Mouse (Mus musculus): ENCODE results near the gene Tas2r143. TPM values are rescaled to one million over a fixed set of nuclear protein-coding genes. Genes with fewer than 3 reads are reported as not detected.

The Tas2r143 gene
- total and polyA plus RNA-seq, 2 experiments from 2014 or later, result not detected

- H3K4me1 ChIP-seq (ENCODE audit: insufficient read depth, low read length), result peaks cover 4% of the 10 kb centered on the region; the same call in 1 of the 2 replicates
- no peak for ATAC-seq (ENCODE audit: low FRiP score)
- TF ChIP-seq CTCF (IDR thresholded peaks at IDR 0.05), result no peak
- H3K4me3 ChIP-seq (ENCODE audit: low read depth, low read length), result no peak overlapping the region
- 0 out of 2 replicates have a peak, but pooled peaks cover 4% of the 10 kb centered on the region for H3K27me3 ChIP-seq (ENCODE audit: insufficient read depth, low read length)
- no peak overlapping the region for H3K27ac ChIP-seq (ENCODE audit: low read depth, low read length)
- H3K9me3 ChIP-seq (ENCODE audit: low read length), result no peaks in the 10 kb centered on the region
- H3K4me2 ChIP-seq (ENCODE audit: low read depth, low read length, poor library complexity, severe bottlenecking), result no peak overlapping the region
- no peak for DNase-seq (ENCODE audit: low spot score)
- H3K9ac ChIP-seq (replicated peaks; ENCODE audit: low read length, poor library complexity, severe bottlenecking), result no peak overlapping the region
- 78% methylated on average over 4 of the region's 4 CpGs for WGBS
- no peaks in the 10 kb centered on the region for H3K36me3 ChIP-seq (ENCODE audit: insufficient read depth, low read length)
Observed at GRCm38 (mm10) chr6:42374701-42375100, 25.3 kb upstream of the Tas2r143 start.

- Histone ChIP-seq H3K4me3 (ENCODE audit: low read depth, low read length) (no peak overlapping the region), H3K4me2 (ENCODE audit: low read depth, low read length, poor library complexity, severe bottlenecking) (no peak overlapping the region), H3K36me3 (ENCODE audit: insufficient read depth, low read length) (no peaks in the 10 kb centered on the region), H3K9ac (replicated peaks; ENCODE audit: low read length, poor library complexity, severe bottlenecking) (no peak overlapping the region), H3K9me3 (ENCODE audit: low read length) (no peaks in the 10 kb centered on the region), H3K4me1 (ENCODE audit: insufficient read depth, low read length) (peaks cover 4% of the 10 kb centered on the region; the same call in 1 of the 2 replicates), H3K27ac (ENCODE audit: low read depth, low read length) (no peak overlapping the region), H3K27me3 (ENCODE audit: insufficient read depth, low read length) (0 out of 2 replicates have a peak, but pooled peaks cover 4% of the 10 kb centered on the region)
- ATAC-seq (ENCODE audit: low FRiP score) (no peak), DNase-seq (ENCODE audit: low spot score) (no peak)
- 86% methylated on average over 2 of the region's 2 CpGs for WGBS
- TF ChIP-seq CTCF (IDR thresholded peaks at IDR 0.05), result no peak
Observed at GRCm38 (mm10) chr6:42375131-42375530, 24.9 kb upstream of the Tas2r143 start.

- Histone ChIP-seq H3K4me2 (ENCODE audit: low read depth, low read length, poor library complexity, severe bottlenecking) (no peak overlapping the region), H3K4me1 (ENCODE audit: insufficient read depth, low read length) (peaks cover 4% of the 10 kb centered on the region; the same call in 1 of the 2 replicates), H3K4me3 (ENCODE audit: low read depth, low read length) (no peak overlapping the region), H3K36me3 (ENCODE audit: insufficient read depth, low read length) (no peaks in the 10 kb centered on the region), H3K27me3 (ENCODE audit: insufficient read depth, low read length) (0 out of 2 replicates have a peak, but pooled peaks cover 4% of the 10 kb centered on the region), H3K27ac (ENCODE audit: low read depth, low read length) (no peak overlapping the region), H3K9me3 (ENCODE audit: low read length) (no peaks in the 10 kb centered on the region), H3K9ac (replicated peaks; ENCODE audit: low read length, poor library complexity, severe bottlenecking) (no peak overlapping the region)
- ATAC-seq (ENCODE audit: low FRiP score) (no peak), DNase-seq (ENCODE audit: low spot score) (no peak)
- TF ChIP-seq CTCF (IDR thresholded peaks at IDR 0.05), result no peak
- WGBS, result 26% methylated on average over 4 of the region's 4 CpGs
Observed at GRCm38 (mm10) chr6:42376016-42376415, 24.0 kb upstream of the Tas2r143 start.

GRCm38 (mm10) chr6:42376504-42377019 is 23.5 kb upstream of the Tas2r143 start:
- ATAC-seq (ENCODE audit: low FRiP score) (no peak), DNase-seq (ENCODE audit: low spot score) (no peak)
- no peaks in the 10 kb centered on the region for H3K36me3 ChIP-seq (ENCODE audit: insufficient read depth, low read length)
- no peaks in the 10 kb centered on the region for H3K9me3 ChIP-seq (ENCODE audit: low read length)
- WGBS, result 67% methylated on average over 6 of the region's 6 CpGs
- TF ChIP-seq CTCF (IDR thresholded peaks at IDR 0.05), result no peak
- 0 out of 2 replicates have a peak, but pooled peaks cover 4% of the 10 kb centered on the region for H3K27me3 ChIP-seq (ENCODE audit: insufficient read depth, low read length)
- no peak overlapping the region for H3K9ac ChIP-seq (replicated peaks; ENCODE audit: low read length, poor library complexity, severe bottlenecking)
- no peak overlapping the region for H3K4me3 ChIP-seq (ENCODE audit: low read depth, low read length)
- no peak overlapping the region for H3K27ac ChIP-seq (ENCODE audit: low read depth, low read length)
- peaks cover 4% of the 10 kb centered on the region; the same call in 1 of the 2 replicates for H3K4me1 ChIP-seq (ENCODE audit: insufficient read depth, low read length)
- no peak overlapping the region for H3K4me2 ChIP-seq (ENCODE audit: low read depth, low read length, poor library complexity, severe bottlenecking)

- Histone ChIP-seq H3K4me2 (ENCODE audit: low read depth, low read length, poor library complexity, severe bottlenecking) (no peak overlapping the region), H3K9ac (replicated peaks; ENCODE audit: low read length, poor library complexity, severe bottlenecking) (no peak overlapping the region), H3K36me3 (ENCODE audit: insufficient read depth, low read length) (no peaks in the 10 kb centered on the region), H3K4me3 (ENCODE audit: low read depth, low read length) (no peak overlapping the region), H3K4me1 (ENCODE audit: insufficient read depth, low read length) (peaks cover 4% of the 10 kb centered on the region; the same call in 1 of the 2 replicates), H3K9me3 (ENCODE audit: low read length) (no peaks in the 10 kb centered on the region), H3K27me3 (ENCODE audit: insufficient read depth, low read length) (0 out of 2 replicates have a peak, but pooled peaks cover 4% of the 10 kb centered on the region), H3K27ac (ENCODE audit: low read depth, low read length) (no peak overlapping the region)
- no peak for TF ChIP-seq CTCF (IDR thresholded peaks at IDR 0.05)
- no peak for DNase-seq (ENCODE audit: low spot score)
- WGBS, result 66% methylated on average over 5 of the region's 5 CpGs
- ATAC-seq (ENCODE audit: low FRiP score), result no peak
Observed at GRCm38 (mm10) chr6:42377280-42377679, 22.8 kb upstream of the Tas2r143 start.

GRCm38 (mm10) chr6:42379551-42379950 is 20.5 kb upstream of the Tas2r143 start:
- WGBS, result 40% methylated on average over 3 of the region's 3 CpGs
- DNase-seq (ENCODE audit: low spot score) (no peak), ATAC-seq (ENCODE audit: low FRiP score) (no peak)
- no peak for TF ChIP-seq CTCF (IDR thresholded peaks at IDR 0.05)
- Histone ChIP-seq H3K27ac (ENCODE audit: low read depth, low read length) (no peak overlapping the region), H3K9ac (replicated peaks; ENCODE audit: low read length, poor library complexity, severe bottlenecking) (no peak overlapping the region), H3K4me1 (ENCODE audit: insufficient read depth, low read length) (no peaks in the 10 kb centered on the region), H3K4me2 (ENCODE audit: low read depth, low read length, poor library complexity, severe bottlenecking) (no peak overlapping the region), H3K4me3 (ENCODE audit: low read depth, low read length) (no peak overlapping the region), H3K36me3 (ENCODE audit: insufficient read depth, low read length) (no peaks in the 10 kb centered on the region), H3K27me3 (ENCODE audit: insufficient read depth, low read length) (0 out of 2 replicates have a peak, but pooled peaks cover 3% of the 10 kb centered on the region), H3K9me3 (ENCODE audit: low read length) (no peaks in the 10 kb centered on the region)

Data from midbrain, postnatal 0 days (tissue).